Mouse (Mus musculus): ENCODE measurements around the gene Sf3b1.

- TF ChIP-seq CTCF (IDR thresholded peaks at IDR 0.05; ENCODE audit: borderline replicate concordance, control insufficient read depth, extremely low read depth, insufficient read depth, low read length, poor library complexity) = no peak
- TF ChIP-seq POLR2A (IDR thresholded peaks at IDR 0.05; ENCODE audit: control insufficient read depth, extremely low read depth, insufficient read depth, low read length, poor library complexity) = no peak
These were observed 66.6 kb downstream of the Sf3b1 start for GRCm38 (mm10) chr1:54960613-54961165.
